Mouse (Mus musculus) urinary bladder, postnatal 10 days (tissue): ENCODE results near the gene C3ar1.

Experiments
- DNase-seq: peaks from one replicate; pipeline ENCODE4 v3.0.0; 2022; ENCODE audit warnings: low spot score

Gene C3ar1

DNA sequence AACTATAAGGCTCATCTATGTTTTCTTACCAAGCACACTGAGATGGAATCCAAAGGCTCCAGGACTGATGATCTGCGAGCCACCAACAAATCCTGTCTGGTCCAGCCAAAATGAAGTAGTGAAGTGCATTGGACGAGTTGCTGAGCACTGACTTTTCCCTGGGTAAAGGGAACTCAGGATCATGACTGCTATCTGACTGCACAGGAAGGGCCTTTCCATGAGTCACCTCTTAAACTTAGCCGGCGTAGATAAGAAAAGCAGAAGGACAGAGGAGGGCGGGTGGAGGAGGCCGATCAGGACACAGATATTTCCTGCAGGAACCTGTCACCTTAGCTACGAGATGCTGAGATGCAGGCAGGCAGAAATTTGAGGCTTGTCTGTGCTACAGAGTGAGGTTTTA lies at the start of gene C3ar1:
C3ar1 (minus strand) TSS at position 207 of the 400 bp plus-strand sequence.
- DNase-seq = no peak

- no peak for DNase-seq
Measured at GRCm38 (mm10) chr6:122892442-122893049, 36.6 kb upstream of the C3ar1 start.

GRCm38 (mm10) chr6:122889599-122889998 lies 33.6 kb upstream of the C3ar1 start:
- DNase-seq = no peak

DNA sequence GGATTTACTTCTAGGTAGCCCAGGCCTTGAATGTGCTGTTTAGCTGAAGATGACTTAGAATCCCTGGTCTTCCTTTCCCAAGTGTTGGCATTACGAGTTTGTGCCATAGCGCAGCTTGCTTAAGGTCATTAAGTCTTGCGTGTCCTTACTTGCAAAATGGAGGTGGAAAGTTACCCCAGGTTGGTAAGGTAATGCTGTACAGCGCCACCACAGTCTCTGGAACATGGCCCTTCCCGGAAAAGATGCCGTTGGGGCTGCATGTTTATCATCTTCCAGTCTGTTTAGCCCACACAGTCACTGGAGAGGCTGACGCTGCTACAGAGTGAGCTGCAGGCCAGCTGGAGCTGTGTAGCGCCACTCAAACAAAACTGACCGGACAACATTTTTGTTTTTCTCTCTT lies 27.6 kb upstream of the C3ar1 start:
- DNase-seq = no peak

DNA sequence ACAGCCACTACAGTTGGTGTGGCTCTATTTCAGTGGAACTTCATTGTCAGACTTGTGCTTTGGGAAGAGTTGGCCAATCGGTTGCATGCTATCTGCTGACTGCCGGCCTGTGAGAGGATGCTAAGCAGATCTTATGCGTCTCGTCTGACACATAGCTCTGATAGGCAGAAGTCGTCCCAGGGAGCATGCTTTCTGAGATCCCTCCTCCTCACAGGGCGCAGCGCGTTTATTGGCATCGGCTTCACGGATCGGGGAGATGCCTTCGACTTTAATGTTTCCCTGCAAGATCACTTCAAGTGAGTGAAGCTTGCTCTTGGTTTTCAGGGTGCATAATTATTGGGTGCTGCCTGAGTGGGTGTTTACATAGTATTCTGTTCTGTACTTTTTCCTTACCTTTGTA lies 25.3 kb upstream of the C3ar1 start:
- no peak for DNase-seq

GRCm38 (mm10) chr6:122879781-122880505 lies 24.0 kb upstream of the C3ar1 start:
- no peak for DNase-seq

GRCm38 (mm10) chr6:122879141-122879735 lies 23.3 kb upstream of the C3ar1 start:
- no peak for DNase-seq

DNA sequence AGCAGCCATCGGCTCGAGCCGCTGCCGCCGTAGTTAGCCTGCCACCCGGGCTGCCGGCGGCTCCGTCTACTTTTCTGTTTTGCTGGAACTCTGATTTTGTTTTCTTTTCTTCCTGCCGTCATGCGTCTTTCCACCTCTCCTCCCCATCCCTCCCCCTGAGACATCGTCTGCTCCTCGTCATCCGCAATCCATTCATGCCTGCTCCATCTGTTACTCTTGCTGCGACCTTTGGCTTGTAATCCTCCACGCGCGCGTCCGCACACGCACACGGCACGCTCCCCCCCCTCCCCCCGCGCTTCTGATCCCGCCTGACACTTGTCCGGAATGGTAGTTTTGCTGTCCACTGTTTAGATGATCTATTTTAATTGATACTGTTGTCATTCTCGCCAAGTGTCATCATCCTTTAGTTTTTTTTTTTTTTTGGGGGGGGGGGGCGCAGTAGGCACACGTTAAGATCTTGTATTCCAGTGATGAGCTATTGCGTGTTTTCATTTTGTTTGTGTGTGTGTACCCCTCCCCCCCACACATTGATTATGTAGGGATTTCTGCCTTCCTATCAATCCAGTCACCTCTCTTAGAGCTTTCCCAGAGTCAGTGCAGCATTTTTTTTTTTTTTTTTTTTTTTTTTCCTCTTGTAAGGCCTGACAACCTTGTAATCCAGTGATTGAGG lies 18.9 kb upstream of the C3ar1 start:
- no peak for DNase-seq

DNA sequence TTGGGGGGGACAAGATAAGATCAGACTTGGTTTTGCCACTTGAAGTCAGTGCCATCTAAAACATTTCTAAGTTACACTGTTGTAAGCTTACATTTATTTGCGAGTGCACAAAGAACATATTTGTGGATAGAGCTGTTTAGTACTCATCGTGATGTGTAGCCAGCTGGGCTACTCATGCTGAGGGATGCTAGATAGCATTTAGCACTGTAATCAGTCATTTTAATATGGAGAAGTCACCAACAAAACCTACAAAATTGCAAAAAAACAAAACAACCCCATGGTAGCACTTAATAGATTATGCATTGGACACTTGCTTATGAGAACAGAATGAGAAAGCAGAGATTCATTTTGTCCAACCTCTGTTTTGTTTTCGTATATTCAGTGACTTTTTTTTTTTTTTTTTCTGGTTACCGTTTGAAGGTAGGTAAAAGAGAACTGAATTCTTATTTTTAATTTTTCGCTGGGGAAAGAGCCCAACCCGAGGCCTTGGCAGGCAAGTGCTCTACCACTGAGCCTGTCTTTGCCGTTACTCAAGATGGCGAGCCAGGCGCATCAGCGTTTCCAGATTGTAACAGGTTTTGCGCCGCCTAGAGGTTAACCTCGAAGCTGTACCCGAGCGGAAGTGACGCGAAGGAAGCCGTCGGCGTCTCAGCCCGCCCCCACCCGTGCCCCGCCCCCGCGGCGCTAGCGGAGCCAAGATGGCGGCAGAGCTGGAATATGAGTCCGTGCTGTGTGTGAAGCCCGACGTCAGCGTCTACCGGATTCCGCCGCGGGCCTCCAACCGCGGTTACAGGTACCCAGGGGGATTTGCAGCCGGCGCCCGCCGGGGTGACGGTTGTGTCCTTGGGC lies 18.1 kb upstream of the C3ar1 start, which contains the start of gene Necap1:
Necap1 (plus strand) TSS at position 604 of the 849 bp plus-strand sequence.
- DNase-seq = peak; percentile 95

DNA sequence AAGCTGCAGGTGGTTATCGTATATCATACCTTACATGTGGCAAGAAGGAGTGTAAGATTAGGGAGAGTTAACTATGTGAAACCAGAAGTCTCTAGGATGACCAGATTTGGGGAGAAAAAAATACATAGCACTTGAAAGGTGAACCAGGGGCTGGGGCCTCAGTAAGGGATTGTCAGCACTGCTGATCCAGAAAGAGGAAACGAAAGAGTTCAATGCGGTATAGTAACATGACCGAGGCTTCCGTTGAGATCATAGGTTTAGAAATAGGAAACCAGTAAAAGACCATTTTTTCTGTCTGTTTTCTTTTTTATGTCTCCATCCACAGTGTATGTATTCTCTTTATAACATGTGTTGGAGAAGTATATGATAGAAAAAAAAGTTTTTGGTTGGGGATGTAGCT lies 16.8 kb upstream of the C3ar1 start:
- no peak for DNase-seq

DNA sequence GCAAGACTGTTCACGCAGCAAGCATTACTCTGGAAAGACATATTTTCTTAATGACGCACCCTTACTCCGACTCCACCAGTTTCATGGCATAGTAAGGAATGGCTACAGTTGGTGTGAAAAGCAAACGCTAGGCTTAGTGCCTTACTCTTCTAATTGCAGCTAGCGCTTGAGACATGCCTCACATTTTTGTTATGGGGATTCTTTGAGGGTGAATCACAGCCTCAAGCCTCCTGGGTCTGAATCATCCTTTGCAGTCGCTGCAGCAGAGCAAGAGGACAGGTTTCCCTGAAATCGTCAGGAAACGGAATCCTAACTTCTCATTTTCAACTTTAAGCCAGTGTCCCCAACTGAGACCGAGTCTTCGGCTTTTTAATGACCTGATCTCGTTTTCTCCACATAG lies 13.9 kb upstream of the C3ar1 start:
- no peak for DNase-seq

DNA sequence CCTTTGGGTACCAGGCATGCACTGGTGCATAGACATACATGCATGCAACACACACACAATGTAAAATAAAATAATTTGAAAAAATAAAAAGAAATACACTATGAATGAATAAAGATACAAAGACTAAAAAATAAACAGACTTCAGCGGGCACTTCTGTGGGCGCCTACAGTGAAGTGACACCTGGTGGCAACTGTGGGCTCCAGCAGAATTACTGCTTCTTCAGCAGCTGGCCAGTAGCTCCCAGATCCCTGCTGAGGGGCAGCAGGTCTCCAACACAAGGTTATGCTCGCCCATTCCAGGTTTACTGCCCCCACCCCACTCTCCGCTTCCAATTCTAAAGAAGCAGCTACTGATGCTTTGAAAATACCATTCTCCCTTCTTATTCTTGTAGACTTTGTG lies 12.0 kb upstream of the C3ar1 start:
- no peak for DNase-seq

- DNase-seq = no peak
Measured at GRCm38 (mm10) chr6:122862871-122863270, 6.9 kb upstream of the C3ar1 start.

- no peak for DNase-seq
Measured at GRCm38 (mm10) chr6:122862434-122862833, 6.5 kb upstream of the C3ar1 start.

GRCm38 (mm10) chr6:122854552-122854951 lies 1.4 kb downstream of the C3ar1 start:
- no peak for DNase-seq

- no peak for DNase-seq
Measured at GRCm38 (mm10) chr6:122852696-122853095, 3.3 kb downstream of the C3ar1 start.

DNA sequence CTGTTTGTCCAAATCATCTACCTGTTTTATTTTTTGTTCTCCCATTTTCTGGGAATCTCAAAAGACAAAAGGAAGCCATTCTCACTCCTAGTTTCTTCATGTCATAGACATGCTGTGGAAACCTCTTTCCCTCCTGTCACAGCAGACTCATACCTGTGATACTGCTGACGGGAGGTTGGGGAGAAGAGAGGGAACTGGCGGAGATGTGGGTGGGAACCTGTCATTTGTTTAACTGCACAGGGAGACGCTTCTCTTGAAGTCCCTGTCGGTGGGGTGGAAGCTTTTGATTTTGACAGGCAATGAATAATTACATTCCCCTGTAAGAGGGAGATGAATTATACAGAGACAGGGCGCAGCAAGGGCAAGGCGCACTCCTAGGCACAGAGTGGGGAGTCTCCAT lies 12.2 kb downstream of the C3ar1 start:
- no peak for DNase-seq

DNA sequence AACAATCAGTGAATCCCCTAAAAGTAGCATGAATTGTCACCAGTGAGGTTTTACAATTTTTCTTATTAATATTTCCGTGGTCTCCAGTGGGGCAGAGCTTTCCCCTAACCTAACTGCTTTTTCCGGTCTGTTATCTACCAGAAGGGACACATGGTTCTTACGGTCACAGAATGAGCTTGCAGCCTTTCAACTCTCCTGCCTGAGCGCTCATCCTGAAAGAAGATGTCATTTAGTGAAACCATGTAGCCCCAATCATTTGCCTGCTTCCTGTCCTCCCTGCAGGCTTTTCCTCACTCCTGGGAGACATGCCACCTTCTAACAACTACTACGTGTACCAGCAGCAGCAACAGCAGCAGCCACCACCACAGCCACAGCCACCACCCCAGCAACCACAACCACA lies 18.4 kb downstream of the C3ar1 start:
- DNase-seq = no peak

GRCm38 (mm10) chr6:122836974-122837373 lies 19.0 kb downstream of the C3ar1 start:
- no peak for DNase-seq

DNA sequence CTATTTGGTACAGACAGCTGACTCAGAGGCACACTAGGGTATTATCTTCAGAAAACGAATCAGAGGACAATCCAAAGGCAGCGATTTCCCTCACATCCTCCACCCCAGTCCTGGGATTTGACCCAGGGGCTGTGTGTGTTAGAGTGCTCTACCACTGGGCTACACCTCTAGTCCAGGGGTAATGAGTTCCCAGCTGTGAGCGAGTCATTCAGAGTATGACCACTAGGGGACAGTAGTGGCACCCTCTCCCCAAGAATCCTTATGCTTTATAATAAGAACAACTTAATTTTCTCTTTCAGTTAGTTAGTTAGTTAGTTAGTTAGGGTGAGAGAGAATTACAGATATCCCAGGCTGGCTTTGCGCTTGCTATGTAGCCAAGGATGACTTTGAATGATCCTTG lies 21.6 kb downstream of the C3ar1 start:
- no peak for DNase-seq

GRCm38 (mm10) chr6:122832880-122833279 lies 23.1 kb downstream of the C3ar1 start:
- DNase-seq = no peak

DNA sequence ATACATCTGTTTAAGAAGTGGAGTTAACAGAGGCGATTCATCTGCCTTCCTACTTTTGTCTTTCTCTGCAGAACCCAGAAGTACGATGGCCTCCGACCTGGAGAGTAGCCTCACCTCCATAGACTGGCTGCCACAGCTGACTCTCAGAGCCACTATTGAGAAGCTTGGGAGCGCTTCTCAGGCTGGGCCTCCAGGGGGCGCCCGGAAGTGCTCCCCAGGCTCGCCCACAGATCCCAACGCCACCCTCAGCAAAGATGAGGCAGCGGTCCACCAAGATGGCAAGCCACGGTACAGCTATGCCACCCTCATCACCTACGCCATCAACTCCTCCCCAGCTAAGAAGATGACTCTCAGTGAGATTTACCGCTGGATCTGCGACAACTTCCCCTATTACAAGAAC lies 27.9 kb downstream of the C3ar1 start:
- DNase-seq = no peak
